Mouse (Mus musculus): ENCODE results near the gene Galnt4.

Gene Galnt4

GRCm38 (mm10) chr10:99115471-99116236 lies 7.7 kb downstream of the Galnt4 start:
- DNase-seq (ENCODE audit: low spot score) = no peak

GRCm38 (mm10) chr10:99116237-99116632 lies 8.3 kb downstream of the Galnt4 start:
- no peak for DNase-seq (ENCODE audit: low spot score)

DNA sequence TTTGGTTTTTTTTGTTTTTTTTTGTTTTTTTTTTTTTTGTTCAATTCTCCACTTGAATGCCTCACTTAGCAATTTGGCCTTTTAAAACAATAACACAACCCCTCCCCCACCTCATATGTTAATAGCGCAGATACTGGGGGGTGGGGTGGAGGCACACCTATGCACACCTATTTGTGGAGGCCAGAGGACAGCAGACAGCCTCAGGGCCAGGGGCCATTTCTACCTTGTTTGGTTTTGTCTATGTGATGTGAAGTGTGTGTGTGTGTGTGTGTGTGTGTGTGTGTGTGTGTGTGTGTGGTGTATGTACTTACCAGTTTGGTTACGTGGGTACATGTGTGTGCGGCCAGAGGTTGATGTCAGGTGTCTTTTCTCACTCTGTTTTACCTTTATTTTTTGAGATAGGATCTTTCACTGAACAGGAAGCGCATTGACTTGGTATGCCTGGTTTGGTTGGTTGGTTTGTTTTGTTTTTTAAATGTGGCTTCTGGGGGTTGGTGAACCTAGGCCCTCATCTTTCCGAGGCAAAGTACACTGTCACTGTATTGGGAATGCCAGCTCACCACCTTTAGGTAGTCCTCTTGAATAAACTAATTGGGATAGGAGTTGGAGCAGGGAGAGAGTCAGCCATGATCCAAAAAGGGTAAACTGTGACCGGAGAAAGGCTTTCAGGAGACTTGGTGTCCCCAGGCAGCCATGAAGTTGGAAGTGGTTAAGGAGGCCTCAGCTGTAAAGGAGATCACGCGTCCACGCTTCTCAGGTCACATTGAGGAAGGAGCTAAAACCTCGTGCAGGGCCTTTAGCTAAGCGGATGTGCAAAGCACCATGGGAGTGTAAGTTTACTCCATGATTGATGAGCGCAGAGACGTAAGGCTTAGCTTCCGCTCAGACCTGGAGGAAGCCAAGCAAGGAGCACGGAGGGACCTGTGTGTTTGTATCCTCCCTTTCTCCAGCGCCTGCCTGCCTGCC lies 9.0 kb downstream of the Galnt4 start:
- DNase-seq (ENCODE audit: low spot score) = no peak

DNA sequence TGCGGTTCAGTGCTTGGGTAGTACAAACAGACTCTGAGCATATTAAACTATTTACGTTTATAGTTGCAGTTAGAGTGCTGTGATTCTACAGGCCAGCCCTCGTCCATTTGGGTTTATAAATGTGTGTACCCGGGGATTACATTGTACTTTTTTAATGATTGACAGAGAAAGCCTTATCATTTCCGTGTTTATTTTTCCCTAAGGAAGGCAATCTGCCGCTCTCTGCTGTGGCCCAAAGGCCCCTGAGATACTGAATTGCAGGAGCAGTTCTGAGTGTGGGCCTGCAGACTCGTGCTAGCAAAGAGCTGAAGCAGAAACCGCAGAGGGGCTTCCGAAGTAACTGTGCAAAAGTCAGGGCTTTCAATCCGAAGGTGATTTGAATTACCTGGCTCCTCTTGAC lies 9.9 kb downstream of the Galnt4 start:
- DNase-seq (ENCODE audit: low spot score) = no peak

DNA sequence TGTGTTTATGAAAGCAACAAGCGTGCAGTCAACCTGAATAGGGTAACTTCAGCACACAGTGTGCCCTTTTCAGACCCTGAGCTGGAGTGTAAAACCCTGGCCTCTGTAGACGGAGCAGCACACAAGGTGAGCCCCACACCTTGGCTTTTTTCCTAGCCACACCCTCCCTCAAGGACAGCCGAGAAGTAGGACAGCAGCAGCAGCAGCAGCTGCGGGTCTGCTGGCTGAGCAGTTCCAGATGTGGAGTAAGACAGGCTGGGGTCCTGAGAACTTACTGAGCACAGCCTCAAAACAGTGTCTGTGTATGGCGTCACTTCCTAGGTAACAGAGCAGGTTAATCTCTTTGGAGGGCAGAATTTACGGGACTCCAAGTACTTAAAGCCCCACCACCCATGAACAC lies 10.7 kb downstream of the Galnt4 start:
- no peak for DNase-seq (ENCODE audit: low spot score)

- no peak for DNase-seq (ENCODE audit: low spot score)
Observed at GRCm38 (mm10) chr10:99119471-99119870, 11.5 kb downstream of the Galnt4 start.

DNA sequence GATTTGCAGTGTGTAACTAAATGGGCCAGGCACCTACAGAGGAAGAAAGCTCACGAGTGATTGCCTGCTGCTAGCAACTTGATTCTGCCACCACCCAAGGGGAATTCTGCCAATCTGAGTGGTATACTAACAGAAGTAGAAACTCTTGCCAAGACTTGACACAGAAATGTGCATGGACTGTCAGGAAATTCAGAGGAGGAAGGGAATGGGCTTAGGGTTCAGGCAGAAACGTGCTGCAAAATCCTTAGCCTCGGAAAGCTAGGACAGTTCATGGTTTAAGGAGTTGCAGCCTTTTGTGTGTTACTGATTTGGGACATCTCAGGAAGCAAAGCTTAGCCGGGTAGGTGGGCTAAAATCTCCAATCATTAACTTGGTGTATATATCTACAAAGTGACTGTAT lies 18.3 kb downstream of the Galnt4 start, which contains the start of gene Phxr2:
Phxr2 (minus strand) TSS at position 101 of the 400 bp plus-strand sequence.
- no peak for DNase-seq (ENCODE audit: low spot score)

DNA sequence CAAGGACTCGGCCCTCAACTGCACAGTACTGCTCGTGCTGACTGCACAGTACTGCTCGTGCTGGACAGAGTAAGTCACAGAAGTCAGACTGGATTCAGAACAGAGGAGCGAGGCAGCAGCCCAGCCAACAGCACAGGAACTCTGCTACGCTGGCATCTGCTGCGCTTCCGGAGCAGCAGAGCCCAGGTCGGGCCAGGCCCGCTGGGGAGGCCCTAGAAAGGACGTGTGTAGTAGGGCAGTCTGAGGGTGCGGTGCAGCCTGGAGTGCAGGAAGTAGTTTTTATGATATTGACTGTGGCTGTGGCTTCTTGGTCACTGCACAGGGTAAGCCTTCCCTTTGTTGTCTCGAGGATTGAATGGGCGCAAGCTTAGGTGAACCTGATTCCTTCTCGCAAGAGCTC lies 19.0 kb downstream of the Galnt4 start:
- no peak for DNase-seq (ENCODE audit: low spot score)

GRCm38 (mm10) chr10:99127691-99128261 lies 19.8 kb downstream of the Galnt4 start:
- DNase-seq (ENCODE audit: low spot score) = no peak

DNA sequence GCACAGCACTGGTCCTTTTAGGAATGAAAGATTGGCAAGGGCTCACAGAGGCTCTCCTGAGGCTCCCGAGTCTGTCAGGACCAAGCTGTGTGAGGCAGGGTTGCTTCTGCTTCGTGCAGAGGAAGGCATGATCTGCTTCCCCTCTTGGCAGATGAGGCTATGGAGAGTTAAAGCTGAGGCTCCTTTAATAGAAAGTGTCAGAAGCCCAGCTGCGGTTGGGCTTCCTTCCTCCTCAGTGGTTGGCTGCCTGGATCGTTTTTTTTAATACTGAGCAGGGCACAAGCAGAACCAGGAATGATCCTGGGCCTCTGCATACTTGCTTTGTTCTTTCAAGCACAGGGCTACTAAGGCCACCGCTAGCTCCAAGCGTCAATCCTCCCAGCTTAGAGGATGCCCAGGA lies 22.7 kb downstream of the Galnt4 start:
- DNase-seq (ENCODE audit: low spot score) = no peak

DNA sequence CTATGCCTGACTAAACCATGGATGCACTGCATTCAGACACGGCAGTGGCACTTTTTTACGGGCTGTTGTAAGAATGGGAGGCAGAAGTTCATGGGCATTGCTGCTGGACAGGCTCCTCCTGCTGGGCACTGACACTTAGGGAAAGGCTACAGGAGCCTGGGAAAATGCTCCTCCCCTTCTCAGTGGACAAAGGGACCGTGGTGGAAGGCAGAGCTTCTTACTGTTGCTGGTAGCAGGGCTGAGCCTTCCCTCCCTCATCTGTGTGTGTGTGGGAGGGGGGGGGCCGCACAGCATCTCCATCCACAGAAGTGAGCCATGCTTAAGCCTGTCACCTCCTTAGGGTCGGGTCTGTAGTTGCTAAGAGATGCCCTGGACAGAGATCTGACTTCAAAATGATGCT lies 23.3 kb downstream of the Galnt4 start:
- no peak for DNase-seq (ENCODE audit: low spot score)

- no peak for DNase-seq (ENCODE audit: low spot score)
Observed at GRCm38 (mm10) chr10:99132189-99132588, 24.2 kb downstream of the Galnt4 start.

DNA sequence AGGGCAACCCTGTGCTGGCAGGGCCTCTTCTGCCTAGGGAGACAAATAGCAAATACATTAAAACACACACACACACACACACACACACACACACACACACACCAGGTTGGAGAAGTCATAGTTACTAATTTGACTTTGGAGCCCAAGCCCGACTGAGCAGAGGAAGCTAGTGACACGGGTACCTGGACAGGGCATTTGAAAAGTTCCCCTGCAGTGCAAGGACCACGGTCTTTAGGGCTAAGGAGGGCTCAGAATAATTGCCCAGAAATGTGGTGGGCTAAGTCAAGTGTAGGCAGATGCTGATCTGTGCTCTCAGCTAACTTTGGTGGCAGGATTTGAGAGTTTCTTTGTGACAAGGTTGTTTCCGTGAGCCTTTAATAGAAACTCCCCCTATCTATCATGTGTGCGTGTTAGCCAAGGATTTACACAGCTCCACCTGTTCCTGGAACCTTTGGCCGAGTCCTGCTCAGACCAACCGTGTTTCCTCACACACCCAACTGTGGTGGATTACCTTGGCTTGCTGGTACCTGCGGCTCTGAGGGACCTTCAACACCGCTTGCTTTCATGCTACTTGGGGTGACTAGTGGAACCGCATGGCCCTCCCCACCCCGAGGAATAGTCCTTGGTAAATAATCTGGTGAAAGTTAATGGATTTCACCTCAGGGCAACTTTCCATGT lies 24.8 kb downstream of the Galnt4 start:
- DNase-seq (ENCODE audit: low spot score) = no peak

GRCm38 (mm10) chr10:99133321-99133875 lies 25.4 kb downstream of the Galnt4 start:
- no peak for DNase-seq (ENCODE audit: low spot score)

- DNase-seq (ENCODE audit: low spot score) = peak; percentile 62
Observed at GRCm38 (mm10) chr10:99136337-99136736, 28.4 kb downstream of the Galnt4 start.

- DNase-seq (ENCODE audit: low spot score) = no peak
Observed at GRCm38 (mm10) chr10:99145611-99146010, 37.7 kb downstream of the Galnt4 start.

DNA sequence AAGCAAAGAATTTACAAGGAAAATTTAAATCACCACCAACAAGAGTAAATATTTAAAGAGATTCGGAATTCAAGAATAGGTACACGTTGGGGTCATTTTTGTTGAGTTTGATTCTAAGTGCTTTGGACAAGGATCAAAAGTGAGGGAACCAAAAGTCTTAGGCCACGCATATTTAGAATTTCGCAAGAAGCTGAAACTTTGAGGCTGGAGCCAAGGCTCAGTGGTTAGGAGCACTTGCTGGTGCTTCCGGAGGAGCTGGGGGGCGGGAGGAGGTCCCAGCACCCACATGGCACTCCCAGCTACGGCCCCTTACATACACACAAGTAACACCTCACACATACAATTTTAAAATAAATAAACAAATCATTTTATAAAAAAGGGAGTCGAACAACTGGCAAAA lies 38.6 kb downstream of the Galnt4 start:
- no peak for DNase-seq (ENCODE audit: low spot score)

- DNase-seq (ENCODE audit: low spot score) = no peak
Observed at GRCm38 (mm10) chr10:99150016-99150415, 42.1 kb downstream of the Galnt4 start.

GRCm38 (mm10) chr10:99151580-99151979 lies 43.6 kb downstream of the Galnt4 start:
- no peak for DNase-seq (ENCODE audit: low spot score)

- peak; percentile 57 for DNase-seq (ENCODE audit: low spot score)
Observed at GRCm38 (mm10) chr10:99152063-99152462, 44.1 kb downstream of the Galnt4 start.

DNA sequence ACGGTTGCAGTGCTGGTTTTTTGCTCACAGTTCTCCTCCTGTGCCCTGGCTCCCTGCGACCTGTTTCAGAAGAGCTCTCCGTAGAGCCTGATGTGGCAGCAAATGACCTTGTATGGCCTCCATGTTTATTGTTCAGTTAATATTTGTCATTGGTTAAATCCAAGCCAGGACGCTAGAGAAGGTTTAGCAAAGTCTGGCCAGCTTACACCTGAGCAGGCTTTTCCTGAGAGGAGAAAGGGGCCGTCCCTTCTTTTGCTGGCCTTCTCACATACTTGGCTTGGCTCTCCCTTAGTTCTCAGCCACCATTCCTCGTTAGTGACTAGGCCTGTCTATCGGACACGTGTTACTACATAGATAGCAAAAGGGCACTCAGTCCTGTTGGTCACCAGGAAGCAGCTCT lies 46.7 kb downstream of the Galnt4 start:
- no peak for DNase-seq (ENCODE audit: low spot score)

- DNase-seq (ENCODE audit: low spot score) = no peak
Observed at GRCm38 (mm10) chr10:99156808-99157207, 48.8 kb downstream of the Galnt4 start.
